15 mouse cellular contexts compared by ENCODE assay signal in genomic region chr15:80839653-80840420, GRCm38 (mm10).
DNase-seq lines count a peak whose midpoint lies in the region; ATAC-seq and TF ChIP-seq lines count a peak whose summit lies in the region.
"Had no signal": no experiment of that assay in that cellular context is flagged by ENCODE, and none has a peak within 500 bp of the region (broad histone marks: within the 10 kb centered on the region; RNA-seq: fewer than 3 reads in every experiment).

No protein-coding gene starts in this region.

- H3K9me3 ChIP-seq in kidney, embryonic 15.5 days (replicated peaks): no peaks in the 10 kb centered on the region
- no peaks in the 10 kb centered on the region for H3K9me3 ChIP-seq in liver, embryonic 11.5 days (ENCODE audit: control insufficient read depth, low read length)
- no peaks in the 10 kb centered on the region for H3K9me3 ChIP-seq in midbrain, embryonic 11.5 days (ENCODE audit: control insufficient read depth, low read length)
- H3K9me3 ChIP-seq: heart, embryonic 13.5 days; hindbrain, embryonic 12.5 days had no signal

- DNase-seq in kidney, adult 2 months: peak; percentile 21
- peak; percentile 41 for DNase-seq in urinary bladder, postnatal 14 days (ENCODE audit: low spot score)
- DNase-seq in urinary bladder, adult 18-20 months (ENCODE audit: low spot score in 2 of 2): no peak
- no peak for DNase-seq in liver, embryonic 11.5 days (ENCODE audit: low spot score)
- DNase-seq in adrenal gland, postnatal 4 days (ENCODE audit: low spot score in 2 of 2): no peak
- no peak for DNase-seq in midbrain, embryonic 11.5 days (ENCODE audit: low spot score, missing footprints)
- no peak for DNase-seq in heart, adult 18-20 months
- DNase-seq: adrenal gland, adult 8-10 months; lung, embryonic 14.5 days; right cerebral cortex, adult 18-20 months had no signal

- H3K9ac ChIP-seq in kidney, embryonic 15.5 days: no peak overlapping the region
- no peak overlapping the region for H3K9ac ChIP-seq in liver, embryonic 11.5 days (ENCODE audit: low read depth, low read length)
- H3K9ac ChIP-seq in midbrain, embryonic 11.5 days (ENCODE audit: low read length): no peak overlapping the region
- H3K9ac ChIP-seq: heart, embryonic 13.5 days; hindbrain, embryonic 12.5 days; lung, embryonic 14.5 days had no signal

- H3K4me2 ChIP-seq in kidney, embryonic 15.5 days: no peak overlapping the region
- H3K4me2 ChIP-seq in liver, embryonic 11.5 days: no peak overlapping the region
- H3K4me2 ChIP-seq in midbrain, embryonic 11.5 days: no peak overlapping the region
- H3K4me2 ChIP-seq: heart, embryonic 13.5 days; hindbrain, embryonic 12.5 days; lung, embryonic 14.5 days had no signal

- H3K36me3 ChIP-seq in kidney, adult 2 months (ENCODE audit: control insufficient read depth, insufficient read depth, low read length): no peaks in the 10 kb centered on the region
- no peaks in the 10 kb centered on the region for H3K36me3 ChIP-seq in kidney, embryonic 15.5 days
- H3K36me3 ChIP-seq in liver, embryonic 11.5 days (ENCODE audit: control insufficient read depth, insufficient read depth, low read length): no peaks in the 10 kb centered on the region
- no peaks in the 10 kb centered on the region for H3K36me3 ChIP-seq in midbrain, embryonic 11.5 days (ENCODE audit: control insufficient read depth, insufficient read depth, low read length)
- H3K36me3 ChIP-seq: hindbrain, embryonic 12.5 days had no signal

- no peak overlapping the region for H3K4me3 ChIP-seq in kidney, adult 2 months (ENCODE audit: insufficient read depth, low read depth, low read length)
- H3K4me3 ChIP-seq in kidney, embryonic 15.5 days (replicated peaks): no peak overlapping the region
- H3K4me3 ChIP-seq in liver, embryonic 11.5 days (ENCODE audit: low read depth, low read length): no peak overlapping the region
- H3K4me3 ChIP-seq in midbrain, embryonic 11.5 days (ENCODE audit: low read depth, low read length): no peak overlapping the region
- H3K4me3 ChIP-seq: heart, embryonic 13.5 days; hindbrain, embryonic 12.5 days had no signal

- TF ChIP-seq POLR2A in kidney, adult 2 months (IDR thresholded peaks at IDR 0.05; ENCODE audit: low read depth, low read length): no peak

- no peak for ATAC-seq in kidney, embryonic 15.5 days (replicated peaks; ENCODE audit: low FRiP score)
- ATAC-seq in liver, embryonic 11.5 days (replicated peaks; ENCODE audit: low FRiP score): peak; percentile 66
- ATAC-seq in midbrain, embryonic 11.5 days (ENCODE audit: low FRiP score): no peak

- WGBS in kidney, adult 2 months: 55% methylated on average over 9 of the region's 9 CpGs
- whole genome bisulfite sequencing in kidney, embryonic 15.5 days: 73% methylated on average over 9 of the region's 9 CpGs
- 62% methylated on average over 9 of the region's 9 CpGs for WGBS in liver, embryonic 11.5 days
- 76% methylated on average over 9 of the region's 9 CpGs for WGBS in midbrain, embryonic 11.5 days

- H3K27me3 ChIP-seq in kidney, adult 2 months (replicated peaks; ENCODE audit: control insufficient read depth, insufficient read depth, low read length): no peaks in the 10 kb centered on the region
- H3K27me3 ChIP-seq in kidney, embryonic 15.5 days: no peaks in the 10 kb centered on the region
- no peaks in the 10 kb centered on the region for H3K27me3 ChIP-seq in liver, embryonic 11.5 days (replicated peaks; ENCODE audit: control insufficient read depth, insufficient read depth, low read length)
- H3K27me3 ChIP-seq in midbrain, embryonic 11.5 days (ENCODE audit: control insufficient read depth, insufficient read depth, low read length): no peaks in the 10 kb centered on the region
- H3K27me3 ChIP-seq: CH12.LX; heart, embryonic 13.5 days; hindbrain, embryonic 12.5 days had no signal

- peaks cover 26% of the 10 kb centered on the region; the same call in 1 of the 2 replicates for H3K4me1 ChIP-seq in kidney, adult 2 months (ENCODE audit: control insufficient read depth, insufficient read depth, low read length)
- H3K4me1 ChIP-seq in kidney, embryonic 15.5 days: peaks cover 13% of the 10 kb centered on the region; the same call in 1 of the 2 replicates
- H3K4me1 ChIP-seq in liver, embryonic 11.5 days (replicated peaks; ENCODE audit: control insufficient read depth, insufficient read depth, low read length): peaks cover 47% of the 10 kb centered on the region
- no peaks in the 10 kb centered on the region for H3K4me1 ChIP-seq in midbrain, embryonic 11.5 days (ENCODE audit: control insufficient read depth, insufficient read depth, low read length)

- no peak overlapping the region for H3K27ac ChIP-seq in kidney, adult 2 months (ENCODE audit: insufficient read depth, low read depth, low read length)
- H3K27ac ChIP-seq in kidney, embryonic 15.5 days: no peak overlapping the region
- H3K27ac ChIP-seq in liver, embryonic 11.5 days (ENCODE audit: low read depth, low read length): no peak overlapping the region; the same call in 1 of the 2 replicates
- H3K27ac ChIP-seq in midbrain, embryonic 11.5 days (ENCODE audit: low read depth, low read length): no peak overlapping the region
- H3K27ac ChIP-seq: heart, embryonic 13.5 days; hindbrain, embryonic 12.5 days; kidney, postnatal 0 days had no signal

- no peak for TF ChIP-seq CTCF in kidney, adult 2 months (conservative IDR thresholded peaks at IDR 0.05; ENCODE audit: insufficient read depth, insufficient read length, low read depth, low read length)

Comparison
In these comparisons a context has a peak if more than half of its experiments do, and no peak if none do; other contexts are left out.
1. DNase-seq: peak in kidney, adult 2 months (single experiment) and urinary bladder, postnatal 14 days (single experiment); none in urinary bladder, adult 18-20 months (0 of 2), liver, embryonic 11.5 days (single experiment), adrenal gland, postnatal 4 days (0 of 2), midbrain, embryonic 11.5 days (single experiment) and heart, adult 18-20 months (0 of 2).